Mouse (Mus musculus) T-helper 2 cell (primary cell): ENCODE measurements around the gene Zfp72.

Experiments
- in situ Hi-C: fragments of 300-600 bp; cut with MboI, MseI; formaldehyde crosslinking; loops from one replicate; pipeline ENCODE4 v1.15.1; 2025; ENCODE audit warnings: high pct_unique_total_duplicates

Gene Zfp72

GRCm38 (mm10) chr13:74390371-74390990, at the start of gene Zfp72:
Zfp72 (minus strand) TSS chr13:74390836.
- in situ Hi-C loops = loop anchor here (25.0 kb wide), 1 partner anchor 472 kb away; no protein-coding TSS in a partner anchor

- in situ Hi-C loops = no loop called here
Observed at GRCm38 (mm10) chr13:74439895-74440294, 49.3 kb upstream of the Zfp72 start.

GRCm38 (mm10) chr13:74399298-74399839, 8.7 kb upstream of the Zfp72 start, which contains the start of gene Ftl1-ps1:
Ftl1-ps1 (plus strand) TSS chr13:74399694.
- in situ Hi-C loops = loop anchor here (25.0 kb wide), 1 partner anchor 463 kb away; no protein-coding TSS in a partner anchor

GRCm38 (mm10) chr13:74391156-74391555, 520 bp upstream of the Zfp72 start:
- in situ Hi-C loops = loop anchor here (25.0 kb wide), 1 partner anchor 471 kb away; no protein-coding TSS in a partner anchor

- in situ Hi-C loops = loop anchor here (25.0 kb wide), 1 partner anchor 473 kb away; no protein-coding TSS in a partner anchor
Observed at GRCm38 (mm10) chr13:74389730-74390129, 906 bp downstream of the Zfp72 start.

- in situ Hi-C loops = loop anchor here (25.0 kb wide), 1 partner anchor 480 kb away; no protein-coding TSS in a partner anchor
Observed at GRCm38 (mm10) chr13:74382289-74382688, 8.3 kb downstream of the Zfp72 start.

GRCm38 (mm10) chr13:74381533-74382276, 8.9 kb downstream of the Zfp72 start:
- in situ Hi-C loops = loop anchor here (25.0 kb wide), 1 partner anchor 481 kb away; no protein-coding TSS in a partner anchor

GRCm38 (mm10) chr13:74363859-74364235, 26.8 kb downstream of the Zfp72 start, which contains the start of gene Lrrc14b:
Lrrc14b (minus strand) TSS chr13:74364005.
- in situ Hi-C loops = no loop called here

GRCm38 (mm10) chr13:74363176-74363858, 27.3 kb downstream of the Zfp72 start:
- in situ Hi-C loops = no loop called here

- in situ Hi-C loops = no loop called here
Observed at GRCm38 (mm10) chr13:74362218-74362617, 28.4 kb downstream of the Zfp72 start.

- in situ Hi-C loops = no loop called here
Observed at GRCm38 (mm10) chr13:74356491-74356890, 34.1 kb downstream of the Zfp72 start.

GRCm38 (mm10) chr13:74350435-74350906, 40.2 kb downstream of the Zfp72 start:
- in situ Hi-C loops = no loop called here

GRCm38 (mm10) chr13:74349566-74350434, 40.8 kb downstream of the Zfp72 start, which contains the start of the genes Sdha and Ccdc127:
Sdha (minus strand) TSS chr13:74350280.
Ccdc127 (plus strand) TSS chr13:74350309.
- in situ Hi-C loops = loop anchor here (10.0 kb wide), 1 partner anchor 175 kb away; no protein-coding TSS in a partner anchor

GRCm38 (mm10) chr13:74341036-74341435, 49.6 kb downstream of the Zfp72 start:
- in situ Hi-C loops = loop anchor here (10.0 kb wide), 1 partner anchor 184 kb away; no protein-coding TSS in a partner anchor

- in situ Hi-C loops = no loop called here
Observed at GRCm38 (mm10) chr13:74329321-74329720, 61.3 kb downstream of the Zfp72 start.
